Mouse (Mus musculus): Measurements from ENCODE around the gene Amigo1.

DNA sequence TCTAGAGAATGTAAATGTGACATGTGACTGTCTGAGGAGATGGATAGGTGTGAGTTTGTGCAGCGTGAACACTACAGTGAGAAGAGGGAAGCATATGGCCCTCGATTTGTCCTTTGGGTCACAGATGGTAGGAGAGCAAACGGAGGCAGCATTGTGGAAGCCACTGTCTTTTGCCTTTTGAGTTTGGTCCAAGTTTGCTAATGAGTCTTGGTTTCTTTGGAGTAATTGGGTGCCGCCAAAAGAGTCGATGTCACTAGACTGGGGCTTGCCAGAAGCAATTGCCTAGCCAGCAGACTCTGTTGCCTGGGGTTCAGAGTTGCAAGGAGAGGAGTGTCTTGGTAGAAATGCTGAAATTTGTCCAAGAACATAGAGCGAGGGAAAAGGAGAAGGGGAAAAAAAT is 25.7 kb downstream of the Amigo1 start:
- TF ChIP-seq CTCF (conservative IDR thresholded peaks at IDR 0.05; ENCODE audit: low read length) (no peak), POU5F1 (IDR thresholded peaks at IDR 0.05; ENCODE audit: borderline replicate concordance, low read length) (no peak)
